Mouse (Mus musculus) lung, adult 2 months (tissue): ENCODE results near the gene Fkbp5. TPM values are rescaled to one million over a fixed set of nuclear protein-coding genes. Genes with fewer than 3 reads are reported as not detected.

Experiments used
- DNase-seq: peaks from one replicate; pipeline ENCODE4 v3.0.0; 2022
- H3K4me1 ChIP-seq: fragments of 200-500 bp; 2 replicates; pipeline ENCODE4 v1.6.1; 2011; ENCODE audit warnings: low read length; ENCODE audit not compliant: control insufficient read depth, insufficient read depth
- H3K4me3 ChIP-seq: fragments of 200-500 bp; replicated peaks from 2 replicates; pipeline ENCODE3; 2011; ENCODE audit warnings: low read depth, mild to moderate bottlenecking, control low read depth, low read length; ENCODE audit errors: extremely low read depth
- CTCF ChIP-seq: fragments of 200-500 bp; IDR thresholded peaks from 2 replicates; pipeline ENCODE4 v1.5.1; 2011; ENCODE audit warnings: mild to moderate bottlenecking, low read length, control low read depth; ENCODE audit not compliant: insufficient read depth
- POLR2A ChIP-seq: fragments of 200-500 bp; IDR thresholded peaks from 2 replicates; pipeline ENCODE4 v1.6.1; 2011; ENCODE audit warnings: low read depth, mild to moderate bottlenecking, control low read depth, low read length, borderline replicate concordance; ENCODE audit errors: extremely low read depth
- WGBS: fragments of 180-500 bp; shearing (Covaris S2); methylation state at CpG from one replicate; pipeline ENCODE4 v1.1.7; 2018; 5-methylcytosine and 5-hydroxymethylcytosine counted together
- polyA plus RNA-seq: library from polyadenylated mRNA; depleted of rRNA; stranded (reverse); fragments of >200 nt; gene quantifications from 2 replicates; pipeline ENCODE4 v1.2.3, GENCODE M21; 2012

Gene Fkbp5
- polyA plus RNA-seq, 1 experiment: 8.8 TPM

DNA sequence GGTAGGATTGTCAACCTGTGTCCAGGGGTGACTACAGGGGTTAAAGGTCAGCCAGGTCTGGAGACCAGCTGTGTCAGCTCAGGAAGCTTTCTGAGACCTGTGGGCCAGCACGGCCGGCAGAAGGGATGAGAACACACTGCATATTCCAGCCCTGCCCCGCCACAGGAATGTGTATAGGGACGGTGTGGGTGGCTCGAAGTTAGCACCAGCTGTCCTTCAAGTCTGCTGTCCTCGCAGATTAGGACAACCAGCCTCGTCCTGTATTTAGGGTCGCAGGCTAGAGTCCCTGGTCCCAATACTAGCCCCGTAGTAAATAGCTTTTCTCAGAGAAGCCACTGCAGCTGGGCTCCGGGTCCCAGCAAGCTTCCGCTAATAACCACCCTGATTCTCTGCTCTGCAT, 31.2 kb upstream of the Fkbp5 start:
- DNase-seq: no peak
- TF ChIP-seq CTCF (no peak), POLR2A (no peak)
- Histone ChIP-seq H3K4me1 (no peaks in the 10 kb centered on the region), H3K4me3 (no peak overlapping the region)
- 65% methylated on average over 11 of the region's 11 CpGs for WGBS

DNA sequence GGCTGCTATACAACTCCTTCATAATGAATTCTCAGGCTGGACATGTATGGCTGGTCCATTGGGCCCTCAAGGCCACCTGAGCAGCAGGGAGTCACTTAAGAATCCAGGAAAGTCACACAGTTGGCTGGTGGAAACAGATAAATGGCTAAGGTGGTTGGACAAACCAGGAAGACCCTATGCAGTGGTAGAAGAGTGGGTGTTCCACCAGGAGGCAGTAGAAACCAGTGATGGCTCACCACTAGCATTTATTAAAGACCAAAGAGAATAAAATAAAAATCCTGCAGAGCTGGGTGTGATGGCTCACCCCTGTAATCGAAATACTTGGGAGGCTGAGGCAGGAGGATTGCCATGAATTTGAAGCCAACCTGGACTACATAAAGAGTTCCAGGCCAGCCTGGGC, 29.6 kb upstream of the Fkbp5 start:
- DNase-seq: no peak
- TF ChIP-seq POLR2A (no peak), CTCF (no peak)
- H3K4me1 ChIP-seq: no peaks in the 10 kb centered on the region
- 75% methylated on average over 1 of the region's 1 CpGs for WGBS
- H3K4me3 ChIP-seq: no peak overlapping the region

DNA sequence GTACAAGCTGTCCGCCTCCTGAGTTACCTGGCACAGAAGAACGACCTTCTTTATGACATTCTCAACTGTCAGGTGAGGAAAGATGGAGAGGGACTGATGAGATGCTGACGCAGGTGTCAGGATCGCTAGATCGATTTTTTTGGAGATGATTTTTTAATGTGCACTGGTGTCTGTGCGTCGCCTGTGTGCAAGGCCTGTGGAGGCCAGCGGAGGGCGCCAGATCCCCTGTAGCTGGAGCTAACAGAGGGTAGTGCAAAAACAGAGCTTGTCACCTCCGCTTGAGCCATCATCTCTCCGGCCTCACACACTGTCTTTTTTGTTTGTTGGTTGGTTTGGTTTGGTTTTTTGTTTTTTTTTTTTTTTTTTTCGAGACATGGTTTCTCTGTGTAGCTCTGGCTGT, 20.6 kb upstream of the Fkbp5 start:
- 48% methylated on average over 12 of the region's 12 CpGs for WGBS
- Histone ChIP-seq H3K4me3 (no peak overlapping the region), H3K4me1 (no peaks in the 10 kb centered on the region)
- no peak for TF ChIP-seq POLR2A
- TF ChIP-seq CTCF: no peak
- no peak for DNase-seq

DNA sequence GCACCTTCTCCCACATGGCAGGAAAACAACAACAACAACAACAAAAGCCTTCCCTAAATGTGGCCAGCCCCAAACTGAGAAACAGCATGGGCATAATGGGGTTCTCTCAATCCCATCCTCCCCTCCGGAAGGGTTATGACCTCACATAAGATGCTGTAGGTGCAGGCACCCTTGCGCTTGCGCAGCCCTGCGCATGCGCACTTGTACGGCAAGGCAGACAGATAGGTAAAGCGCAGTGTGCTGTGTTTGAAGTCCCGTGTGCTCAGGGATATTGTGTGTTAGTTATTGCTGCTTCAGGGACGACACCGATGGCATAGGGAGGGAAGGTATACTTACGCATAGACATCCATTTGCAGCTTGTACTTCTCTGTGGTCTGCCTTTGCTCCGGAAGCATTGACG, 16.0 kb upstream of the Fkbp5 start:
- H3K4me3 ChIP-seq: no peak overlapping the region
- TF ChIP-seq CTCF (no peak), POLR2A (no peak)
- no peak for DNase-seq
- WGBS: 89% methylated on average over 13 of the region's 13 CpGs
- H3K4me1 ChIP-seq: no peaks in the 10 kb centered on the region

DNA sequence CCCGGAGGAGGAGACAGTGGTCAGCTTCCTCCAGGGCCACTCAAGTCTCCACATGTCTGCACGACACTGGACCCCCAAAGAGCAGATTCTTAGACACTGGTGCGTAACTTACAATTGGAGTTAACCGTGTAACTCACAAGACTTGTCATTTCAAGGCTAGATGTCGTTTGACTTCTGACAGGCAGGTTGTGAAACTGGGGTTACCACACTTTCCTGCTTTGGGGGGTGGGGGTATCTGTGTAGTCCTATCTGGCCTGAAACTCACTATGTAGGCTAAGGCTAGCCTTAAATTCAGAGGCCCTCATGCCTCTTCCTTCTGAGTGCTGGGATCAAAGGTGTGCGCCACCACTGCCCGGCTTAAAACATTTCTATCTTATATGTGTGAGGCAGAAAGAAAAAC, 15.2 kb upstream of the Fkbp5 start:
- H3K4me1 ChIP-seq: no peaks in the 10 kb centered on the region
- TF ChIP-seq CTCF (no peak), POLR2A (no peak)
- no peak for DNase-seq
- WGBS: 85% methylated on average over 7 of the region's 7 CpGs
- no peak overlapping the region for H3K4me3 ChIP-seq

DNA sequence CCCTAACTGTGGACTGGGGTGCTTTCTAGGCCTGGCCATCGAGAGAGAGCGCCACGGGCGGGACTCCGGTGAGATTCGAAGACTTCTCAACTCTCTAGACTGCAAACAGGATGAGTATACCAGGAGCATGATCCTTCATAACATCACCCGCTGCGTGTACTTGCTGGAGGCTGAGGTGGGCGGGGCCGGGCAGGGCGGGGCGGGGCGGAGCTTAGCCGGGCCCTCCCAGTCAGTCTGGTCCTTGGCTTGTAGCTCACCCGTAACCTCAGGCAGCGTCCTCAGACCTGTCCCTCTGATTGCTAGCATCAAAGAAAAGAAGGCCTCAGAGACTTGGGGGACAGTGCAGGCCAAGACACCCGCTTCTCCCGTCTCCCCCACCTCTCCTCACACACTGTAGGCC, 14.6 kb upstream of the Fkbp5 start:
- DNase-seq: no peak
- 26% methylated on average over 18 of the region's 18 CpGs for WGBS

DNA sequence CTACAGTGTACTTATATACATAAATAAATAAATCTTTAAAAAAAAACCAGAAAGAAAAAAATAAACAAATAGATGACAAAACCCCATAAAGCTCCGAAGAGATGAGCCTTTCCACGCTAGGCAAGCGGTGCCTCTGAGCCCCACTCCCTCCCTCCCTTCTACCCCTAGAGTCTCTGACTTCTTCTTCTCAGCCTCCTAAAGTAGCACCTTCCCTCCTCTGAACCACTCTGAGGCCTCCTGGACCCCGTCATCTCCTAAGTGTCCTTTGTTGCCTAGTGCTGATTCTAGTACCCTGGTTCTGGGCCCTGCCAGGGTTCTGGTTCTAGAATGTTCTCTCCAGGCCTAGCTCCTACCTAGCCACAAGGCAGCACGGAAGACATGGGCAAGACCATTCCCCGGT, 13.2 kb upstream of the Fkbp5 start, which contains the start of gene Armc12:
Armc12 (plus strand) TSS at position 301 of the 400 bp plus-strand sequence.
- no peak for DNase-seq
- H3K4me3 ChIP-seq: no peak within 1 kb of the TSS
- no peak for TF ChIP-seq CTCF
- no peak for TF ChIP-seq POLR2A
- no peaks in the 10 kb centered on the region for H3K4me1 ChIP-seq
- 87% methylated on average over 6 of the region's 6 CpGs for WGBS

More for the DNA sequence above, 14.6 kb upstream of the Fkbp5 start:
- Histone ChIP-seq H3K4me1 (no peaks in the 10 kb centered on the region), H3K4me3 (no peak overlapping the region)
- TF ChIP-seq CTCF (no peak), POLR2A (no peak)

DNA sequence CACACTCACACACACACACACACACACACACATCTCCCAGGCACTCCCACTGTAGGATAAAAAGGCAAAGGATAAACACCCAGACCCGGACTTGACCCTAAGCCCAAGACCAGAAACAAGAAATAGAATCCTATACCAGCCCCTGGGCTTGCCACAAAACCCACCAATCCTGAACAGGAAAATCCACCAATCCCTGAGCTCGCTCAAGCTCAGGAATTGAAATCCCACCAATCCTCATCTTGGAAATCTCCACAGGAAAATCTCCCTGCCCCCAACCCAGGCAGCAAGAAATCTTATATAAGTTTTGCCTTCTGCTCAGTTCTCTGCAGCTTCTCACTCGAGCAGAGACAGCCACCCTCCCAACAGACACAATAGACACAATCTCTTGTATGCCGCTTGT, 11.8 kb upstream of the Fkbp5 start:
- 72% methylated on average over 4 of the region's 4 CpGs for WGBS
- no peak for DNase-seq
- Histone ChIP-seq H3K4me1 (no peaks in the 10 kb centered on the region; the same call in 1 of the 2 replicates), H3K4me3 (no peak overlapping the region)
- TF ChIP-seq POLR2A: no peak

DNA sequence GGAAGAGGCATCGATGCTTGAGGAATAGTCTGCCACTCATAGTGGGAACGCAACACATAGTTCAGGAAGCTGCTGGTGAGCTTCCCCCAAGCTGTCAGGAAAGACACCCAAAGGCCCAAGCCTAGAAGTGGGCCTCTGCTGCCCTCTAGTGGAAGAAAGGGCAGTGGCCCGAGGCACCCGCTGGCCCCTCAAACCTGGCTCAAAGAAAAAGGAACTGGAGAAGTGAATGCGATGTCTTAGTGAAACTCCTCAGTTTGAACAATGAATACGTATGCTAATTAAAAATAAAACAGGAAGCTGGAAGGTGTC, 10.7 kb upstream of the Fkbp5 start:
- 0% methylated on average over 6 of the region's 6 CpGs for WGBS
- no peak overlapping the region for H3K4me3 ChIP-seq
- peaks cover 3% of the 10 kb centered on the region; the same call in 1 of the 2 replicates for H3K4me1 ChIP-seq
- TF ChIP-seq CTCF: peak; percentile 91
- TF ChIP-seq POLR2A: no peak
- peak; percentile 85 for DNase-seq

DNA sequence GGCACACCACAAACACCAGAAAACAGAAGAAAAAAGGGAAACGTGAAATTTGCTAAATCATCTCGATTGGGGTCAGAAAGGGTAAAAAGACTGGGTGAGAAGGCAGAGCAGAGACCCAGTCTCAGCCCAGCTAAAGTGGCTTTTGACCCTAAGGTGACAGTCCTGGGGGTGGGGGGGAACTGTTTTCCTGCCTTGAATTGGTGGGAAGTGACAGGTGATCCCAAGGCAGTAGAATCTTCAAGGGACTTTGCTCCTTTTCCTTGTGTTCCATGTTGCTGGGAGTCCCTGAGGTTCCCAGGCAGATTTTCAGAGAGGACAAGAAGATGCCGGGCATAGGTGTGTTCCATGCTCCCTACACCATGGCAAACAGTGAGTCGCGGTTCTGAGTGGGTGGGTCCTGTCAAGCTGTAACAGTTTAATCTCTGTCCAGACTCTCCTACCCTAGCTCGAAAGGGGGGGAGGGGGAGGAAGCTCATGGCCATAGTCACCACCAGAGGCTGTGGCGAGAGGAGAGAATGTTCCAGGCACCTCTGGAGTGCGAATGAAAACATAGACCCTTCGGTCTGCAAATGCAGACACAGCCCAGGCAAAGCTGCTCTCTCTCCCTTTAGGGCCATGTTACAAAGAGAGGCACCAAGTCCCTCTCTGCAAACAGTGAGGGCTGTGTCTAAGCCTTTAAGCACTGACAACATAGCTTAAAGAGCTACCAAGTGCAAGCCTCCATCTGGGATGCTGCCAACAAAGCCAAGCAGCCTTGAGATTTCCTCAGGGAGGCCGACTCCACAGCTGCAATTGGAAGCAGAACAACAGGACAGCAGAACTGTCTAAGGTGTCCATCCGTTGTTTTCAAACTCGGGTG, 10.1 kb upstream of the Fkbp5 start:
- TF ChIP-seq POLR2A (no peak), CTCF (no peak)
- DNase-seq: no peak
- WGBS: 25% methylated on average over 12 of the region's 12 CpGs
- H3K4me3 ChIP-seq: no peak overlapping the region
- peaks cover 5% of the 10 kb centered on the region; the same call in 1 of the 2 replicates for H3K4me1 ChIP-seq
